ENCODE assay signal across 12 mouse cellular contexts in the genomic region with DNA sequence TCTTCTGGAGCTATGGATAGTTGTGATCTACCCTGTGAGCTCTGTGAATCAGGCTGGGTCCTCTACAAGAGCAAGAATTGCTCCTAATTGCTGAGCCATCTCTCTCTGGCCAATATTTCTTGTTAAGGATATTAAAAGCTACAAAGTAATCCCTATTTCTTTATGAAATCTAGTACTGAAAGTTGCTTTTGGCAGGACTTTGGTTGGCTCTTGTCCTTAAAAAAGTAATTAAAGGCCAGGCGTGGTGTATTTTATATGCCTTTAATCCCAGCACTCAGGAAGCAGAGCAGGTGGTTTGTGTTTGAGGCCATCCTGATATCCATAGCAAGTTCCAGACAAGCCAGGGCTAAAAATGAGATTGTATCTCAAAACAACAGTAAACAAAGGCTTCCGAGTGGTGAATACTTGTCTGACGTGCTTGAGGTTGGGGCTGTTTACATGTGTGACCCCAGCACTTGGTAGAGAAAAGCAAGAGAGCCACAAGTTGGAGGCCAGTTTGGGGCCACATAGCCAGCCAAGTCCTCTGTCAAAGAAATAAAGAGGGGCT.
"Had no signal": no experiment of that assay in that cellular context is flagged by ENCODE, and none has a peak within 500 bp of the region (broad histone marks: within the 10 kb centered on the region; RNA-seq: fewer than 3 reads in every experiment).

No protein-coding gene starts in this region.

- ATAC-seq: intestine, embryonic 15.5 days; midbrain, embryonic 13.5 days had no signal

- H3K9ac ChIP-seq: intestine, embryonic 15.5 days; kidney, embryonic 15.5 days; liver, embryonic 13.5 days; lung, embryonic 15.5 days; midbrain, embryonic 13.5 days had no signal

- H3K4me1 ChIP-seq: intestine, embryonic 15.5 days; kidney, embryonic 15.5 days; liver, embryonic 13.5 days; lung, embryonic 15.5 days; midbrain, embryonic 13.5 days had no signal

- H3K4me3 ChIP-seq: intestine, embryonic 15.5 days; kidney, embryonic 15.5 days; left cerebral cortex, adult 2 months; liver, embryonic 13.5 days; lung, embryonic 15.5 days; midbrain, embryonic 13.5 days had no signal

- H3K4me2 ChIP-seq: intestine, embryonic 15.5 days; kidney, embryonic 15.5 days; liver, embryonic 13.5 days; lung, embryonic 15.5 days; midbrain, embryonic 13.5 days had no signal

- H3K27me3 ChIP-seq: intestine, embryonic 15.5 days; kidney, embryonic 15.5 days; liver, embryonic 13.5 days; lung, embryonic 15.5 days; midbrain, embryonic 13.5 days had no signal

- H3K9me3 ChIP-seq: intestine, embryonic 15.5 days; kidney, embryonic 15.5 days; liver, embryonic 13.5 days; lung, embryonic 15.5 days; midbrain, embryonic 13.5 days had no signal

- H3K27ac ChIP-seq: intestine, embryonic 15.5 days; kidney, embryonic 15.5 days; left cerebral cortex, adult 2 months; liver, embryonic 13.5 days; lung, embryonic 15.5 days; macrophage; midbrain, embryonic 13.5 days; stomach, postnatal 0 days had no signal

- DNase-seq: kidney, adult 2 months; kidney, postnatal 36 days; layer of hippocampus, postnatal 36 days; liver, embryonic 13.5 days; thymus, postnatal 25 days had no signal
